Mouse (Mus musculus): ENCODE measurements around the gene Gm15294.

The Gm15294 gene

GRCm38 (mm10) chrX:141875135-141875534 lies at the start of gene Gm15294:
Gene Gm15294, minus strand, starts transcription at chrX:141875235.
- DNase-seq: no peak

GRCm38 (mm10) chrX:141884336-141885048 lies 9.5 kb upstream of the Gm15294 start:
- no peak for DNase-seq

DNA sequence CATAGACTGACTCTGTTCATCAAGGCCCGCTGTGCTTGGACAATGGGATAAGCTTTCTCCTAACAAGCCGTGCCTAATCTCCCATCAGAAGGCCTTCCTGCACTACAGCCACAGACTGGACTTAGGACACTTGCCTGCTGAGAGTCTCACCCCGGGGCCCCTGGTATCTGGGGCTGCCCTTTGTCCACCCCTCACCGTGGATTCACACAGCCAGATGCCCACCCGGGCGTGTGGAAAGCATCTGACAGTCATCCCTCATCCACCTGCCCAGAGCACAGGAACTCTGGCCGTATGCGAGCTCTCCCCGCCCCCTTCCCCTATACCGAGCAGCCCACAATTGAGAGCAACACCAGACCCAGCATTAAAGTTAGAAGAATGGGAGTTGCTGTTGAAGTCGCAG lies 1.0 kb downstream of the Gm15294 start:
- DNase-seq: no peak

- no peak for DNase-seq
These were observed 1.4 kb downstream of the Gm15294 start for GRCm38 (mm10) chrX:141873597-141873996.

DNA sequence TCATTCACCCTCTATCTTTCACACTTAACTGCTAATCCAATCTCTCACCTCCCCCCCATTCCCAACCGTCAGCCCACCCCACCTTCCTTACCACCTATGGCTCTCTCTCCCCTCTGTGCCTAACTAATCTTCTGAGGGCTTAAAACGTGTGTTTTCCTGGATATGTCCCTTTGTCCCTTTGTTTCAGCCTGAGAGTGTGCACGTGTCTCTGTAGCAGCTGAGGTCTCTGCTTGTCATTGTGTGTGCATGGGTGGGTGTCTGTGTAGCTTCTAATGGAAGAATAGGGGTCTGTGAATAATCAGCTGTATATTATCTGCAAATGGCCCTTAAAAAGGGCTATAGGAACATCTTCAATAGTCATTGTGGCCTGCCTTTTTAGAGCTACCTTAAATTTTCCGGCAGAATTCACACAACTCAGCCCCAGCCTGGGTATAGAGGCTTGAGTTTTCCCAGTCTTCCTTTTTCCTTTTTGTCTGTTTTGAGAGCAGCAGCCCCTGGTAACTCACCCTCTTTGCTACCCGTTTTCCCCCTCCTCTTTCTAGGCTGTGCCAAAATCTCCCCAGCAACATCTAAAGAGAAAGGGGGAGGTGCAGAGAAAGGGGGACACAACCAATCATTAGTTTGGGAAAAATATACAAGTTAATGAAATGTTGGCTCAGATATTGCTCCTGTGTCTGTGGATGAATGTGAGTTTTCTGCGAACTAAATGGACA lies 19.2 kb downstream of the Gm15294 start:
- no peak for DNase-seq
